Mouse (Mus musculus) liver, embryonic 14.5 days (tissue): ENCODE measurements around the gene Gm20431. TPM values are rescaled to one million over a fixed set of nuclear protein-coding genes. Genes with fewer than 3 reads are reported as not detected.

ENCODE experiments used
- ATAC-seq: fragments of 200-750 bp; cut with Nextera tagmentation; 2 replicates; pipeline ENCODE4 v1.8.0; 2017; ENCODE audit warnings: moderate number of reproducible peaks, mild to moderate bottlenecking, moderate library complexity; ENCODE audit not compliant: insufficient read depth
- DNase-seq, 3 experiments: peaks; one replicate each; pipeline ENCODE4 v3.0.0-alpha.2; 2012 to 2013; ENCODE audit warnings: low read depth in 3 of 3, low spot score in 3 of 3
- H3K27ac ChIP-seq: fragments of 300-500 bp; sonication (generic); 2 replicates; pipeline ENCODE4 v1.5.1; 2014; ENCODE audit warnings: moderate library complexity, mild to moderate bottlenecking, control low read depth, inconsistent platforms
- H3K27me3 ChIP-seq: fragments of 300-500 bp; sonication (generic); 2 replicates; pipeline ENCODE4 v1.6.1; 2014; ENCODE audit warnings: mild to moderate bottlenecking, low read length, moderate library complexity; ENCODE audit not compliant: control insufficient read depth, insufficient read depth
- H3K36me3 ChIP-seq: fragments of 300-500 bp; sonication (generic); replicated peaks from 2 replicates; pipeline ENCODE4 v1.6.1; 2014; ENCODE audit warnings: low read depth; ENCODE audit not compliant: control insufficient read depth, insufficient read depth
- H3K4me1 ChIP-seq, 2 experiments: fragments of 200-500 bp in 1 of 2; fragments of 300-500 bp in 1 of 2; sonication (generic) in 1 of 2; replicated peaks; 2 replicates each; pipeline ENCODE4 v1.6.1; 2012 to 2014; ENCODE audit warnings: antibody characterized with exemption in 1 of 2, inconsistent platforms in 1 of 2, low read length in 1 of 2; ENCODE audit not compliant: control insufficient read depth in 2 of 2, insufficient read depth in 2 of 2
- H3K4me2 ChIP-seq: fragments of 300-500 bp; sonication (generic); 2 replicates; pipeline ENCODE4 v1.6.1; 2014; ENCODE audit warnings: low read depth, mild to moderate bottlenecking, control low read depth, moderate library complexity
- H3K4me3 ChIP-seq, 2 experiments: fragments of 200-500 bp in 1 of 2; fragments of 300-500 bp in 1 of 2; sonication (generic) in 1 of 2; 2 replicates each; pipeline ENCODE4 v1.5.1; 2012 to 2014; ENCODE audit warnings: low read depth in 2 of 2, low read length in 2 of 2, mild to moderate bottlenecking in 2 of 2, control low read depth in 1 of 2, inconsistent platforms in 1 of 2, moderate library complexity in 1 of 2; ENCODE audit not compliant: insufficient read depth in 1 of 2
- H3K9ac ChIP-seq: fragments of 300-500 bp; sonication (generic); replicated peaks from 2 replicates; pipeline ENCODE4 v1.6.1; 2014; ENCODE audit warnings: mild to moderate bottlenecking, control low read depth, moderate library complexity
- H3K9me3 ChIP-seq: fragments of 300-500 bp; sonication (generic); 2 replicates; pipeline ENCODE4 v1.6.1; 2016; ENCODE audit warnings: low read length, mixed read lengths; ENCODE audit not compliant: control insufficient read depth
- CTCF ChIP-seq: IDR thresholded peaks from 2 replicates; pipeline ENCODE4 v1.5.1; 2016; ENCODE audit warnings: antibody characterized with exemption, low read depth, control low read depth
- EP300 ChIP-seq: IDR thresholded peaks from 2 replicates; pipeline ENCODE4 v1.6.1; 2016; ENCODE audit warnings: antibody characterized with exemption, low read depth
- WGBS: fragments of 180-500 bp; shearing (Covaris S2); extraction: QIAGEN DNeasy Blood & Tissue Kit; methylation state at CpG from one replicate; pipeline ENCODE4 v1.1.7; 2014; ENCODE audit not compliant: insufficient replicate concordance; 5-methylcytosine and 5-hydroxymethylcytosine counted together
- polyA plus RNA-seq, 2 experiments: library from polyadenylated mRNA; depleted of rRNA in 1 of 2; stranded (reverse) in 1 of 2; unstranded in 1 of 2; fragments of >200 nt; fragmentation: Nextera tagmentation in 1 of 2; extraction: Ambion mirVana in 1 of 2; gene quantifications; 2 replicates each; pipeline versions ENCODE4 v1.2.1 to v1.2.3; 2012 to 2014

The Gm20431 gene
- polyA plus RNA-seq, 2 experiments = 0.96 TPM; not detected in 1

- H3K4me1 ChIP-seq = peaks cover 19 to 20% of the 10 kb centered on the region in 2 experiments
- no peaks in the 10 kb centered on the region; the same call in 1 of the 2 replicates for H3K27me3 ChIP-seq
- TF ChIP-seq CTCF = no peak
- no peak; the same call in 1 of the 2 replicates for TF ChIP-seq EP300
- H3K4me2 ChIP-seq = peak overlapping the region; percentile 56
- peak in 2 of 3 experiments; percentile 54 to 73 for DNase-seq
- peak overlapping the region; percentile 40 for H3K9ac ChIP-seq
- H3K27ac ChIP-seq = peak overlapping the region; percentile 72
- H3K36me3 ChIP-seq = no peaks in the 10 kb centered on the region
- H3K4me3 ChIP-seq = peak overlapping the region; percentile 25 to 30; a peak in 2 of 4 replicates
- H3K9me3 ChIP-seq = no peaks in the 10 kb centered on the region
- ATAC-seq = peak; percentile 92
- 23% methylated on average over 13 of the region's 13 CpGs for WGBS
Observed at GRCm38 (mm10) chr2:167672212-167672685, 11.0 kb upstream of the Gm20431 start.

GRCm38 (mm10) chr2:167671101-167671633 is 9.9 kb upstream of the Gm20431 start:
- 78% methylated on average over 5 of the region's 5 CpGs for WGBS
- H3K27me3 ChIP-seq = no peaks in the 10 kb centered on the region; the same call in 1 of the 2 replicates
- H3K4me3 ChIP-seq = no peak overlapping the region; a peak in 1 of 4 replicates
- TF ChIP-seq EP300 = no peak
- no peak for TF ChIP-seq CTCF
- H3K4me2 ChIP-seq = peak overlapping the region; percentile 56
- no peak overlapping the region for H3K9ac ChIP-seq
- ATAC-seq (no peak), DNase-seq (no peak)
- no peak overlapping the region for H3K27ac ChIP-seq
- no peaks in the 10 kb centered on the region for H3K36me3 ChIP-seq
- H3K9me3 ChIP-seq = no peaks in the 10 kb centered on the region
- H3K4me1 ChIP-seq = peaks cover 19 to 20% of the 10 kb centered on the region in 2 experiments

- H3K4me3 ChIP-seq = no peak overlapping the region
- H3K4me1 ChIP-seq = peaks cover 19 to 20% of the 10 kb centered on the region in 2 experiments
- H3K9me3 ChIP-seq = no peaks in the 10 kb centered on the region
- WGBS = 55% methylated on average over 4 of the region's 4 CpGs
- no peak for DNase-seq
- no peak overlapping the region for H3K27ac ChIP-seq
- no peaks in the 10 kb centered on the region; the same call in 1 of the 2 replicates for H3K27me3 ChIP-seq
- no peak for TF ChIP-seq EP300
- TF ChIP-seq CTCF = no peak
- no peak for ATAC-seq
- H3K36me3 ChIP-seq = no peaks in the 10 kb centered on the region
- H3K4me2 ChIP-seq = no peak overlapping the region
- H3K9ac ChIP-seq = no peak overlapping the region
Observed at GRCm38 (mm10) chr2:167669398-167669797, 8.1 kb upstream of the Gm20431 start.

GRCm38 (mm10) chr2:167668426-167668825 is 7.1 kb upstream of the Gm20431 start:
- ATAC-seq (no peak), DNase-seq (no peak)
- H3K36me3 ChIP-seq = no peaks in the 10 kb centered on the region
- H3K4me3 ChIP-seq = no peak overlapping the region
- no peak for TF ChIP-seq CTCF
- TF ChIP-seq EP300 = no peak
- whole genome bisulfite sequencing = 77% methylated on average over 5 of the region's 5 CpGs
- no peaks in the 10 kb centered on the region for H3K9me3 ChIP-seq
- H3K27ac ChIP-seq = no peak overlapping the region
- H3K27me3 ChIP-seq = no peaks in the 10 kb centered on the region; the same call in 1 of the 2 replicates
- H3K4me2 ChIP-seq = no peak overlapping the region
- H3K4me1 ChIP-seq = peaks cover 19 to 20% of the 10 kb centered on the region in 2 experiments
- H3K9ac ChIP-seq = no peak overlapping the region

- 70% methylated on average over 18 of the region's 18 CpGs for WGBS
- Histone ChIP-seq H3K9me3 (no peaks in the 10 kb centered on the region), H3K36me3 (no peaks in the 10 kb centered on the region), H3K4me2 (no peak overlapping the region), H3K4me3 (no peak overlapping the region), H3K27me3 (no peaks in the 10 kb centered on the region; the same call in 1 of the 2 replicates), H3K27ac (no peak overlapping the region), H3K4me1 (peaks cover 4 to 8% of the 10 kb centered on the region in 2 experiments), H3K9ac (no peak overlapping the region)
- ATAC-seq = no peak
- no peak for DNase-seq
- no peak for TF ChIP-seq EP300
- TF ChIP-seq CTCF = no peak
Observed at GRCm38 (mm10) chr2:167665972-167666713, 4.8 kb upstream of the Gm20431 start.
